Comparison of ENCODE assay signal across 10 mouse cellular contexts in genomic region chr6:118071416-118071815, GRCm38 (mm10).
"Had no signal": no experiment of that assay in that cellular context is flagged by ENCODE, and none has a peak within 500 bp of the region (broad histone marks: within the 10 kb centered on the region; RNA-seq: fewer than 3 reads in every experiment).

No protein-coding gene starts in this region.

- DNase-seq: kidney, adult 9 months; kidney, postnatal 36 days; layer of hippocampus, postnatal 36 days; lung, adult 2 months; lung, postnatal 36 days; retina, postnatal 1 day; right cerebral cortex, postnatal 4 days; spleen, adult 18-20 months; thymus, adult 18-20 months; thymus, postnatal 14 days had no signal
